Mouse (Mus musculus) neural tube, embryonic 10.5 days (tissue): ENCODE results near the gene Capns1.
"Not testable (repeated sequence)": the region's sequence is repeated elsewhere in the genome, so short reads cannot be mapped to it uniquely, and the experiment has no call there.

Experiments
- DNase-seq: peaks from one replicate; pipeline ENCODE4 v3.0.0-alpha.2; 2017; ENCODE audit warnings: low spot score; ENCODE audit errors: extremely low spot score

The Capns1 gene

GRCm38 (mm10) chr7:30198481-30198971 lies at the start of gene Capns1:
Gene Capns1, minus strand, starts transcription at chr7:30198811.
- DNase-seq = peak; percentile 64

GRCm38 (mm10) chr7:30237374-30237773 lies 38.8 kb upstream of the Capns1 start:
- not testable (repeated sequence) for DNase-seq

- DNase-seq = no peak
These were observed 37.0 kb upstream of the Capns1 start, which contains the start of gene Ovol3 for GRCm38 (mm10) chr7:30235625-30236024. Gene Ovol3, minus strand, starts transcription at chr7:30235725.

- no peak for DNase-seq
These were observed 36.5 kb upstream of the Capns1 start for GRCm38 (mm10) chr7:30235091-30235490.

GRCm38 (mm10) chr7:30234276-30234858 lies 35.8 kb upstream of the Capns1 start:
- no peak for DNase-seq

- DNase-seq = no peak
These were observed 34.8 kb upstream of the Capns1 start for GRCm38 (mm10) chr7:30233387-30233786.

- peak; percentile 57 for DNase-seq
These were observed 34.1 kb upstream of the Capns1 start for GRCm38 (mm10) chr7:30232631-30233148.

- peak; percentile 94 for DNase-seq
These were observed 33.3 kb upstream of the Capns1 start, which contains the start of the genes Polr2i and Tbcb for GRCm38 (mm10) chr7:30231669-30232454. Gene Polr2i, plus strand, starts transcription at chr7:30231948. Gene Tbcb, minus strand, starts transcription at chr7:30232272.

GRCm38 (mm10) chr7:30231328-30231668 lies 32.7 kb upstream of the Capns1 start:
- DNase-seq = no peak

- DNase-seq = no peak
These were observed 25.6 kb upstream of the Capns1 start for GRCm38 (mm10) chr7:30224206-30224605.

GRCm38 (mm10) chr7:30222205-30222604 lies 23.6 kb upstream of the Capns1 start:
- DNase-seq = no peak

GRCm38 (mm10) chr7:30221433-30221832 lies 22.8 kb upstream of the Capns1 start:
- DNase-seq = no peak

- no peak for DNase-seq
These were observed 21.4 kb upstream of the Capns1 start for GRCm38 (mm10) chr7:30220008-30220356.

GRCm38 (mm10) chr7:30219293-30220007 lies 20.8 kb upstream of the Capns1 start:
- peak; percentile 75 for DNase-seq

GRCm38 (mm10) chr7:30217277-30217676 lies 18.7 kb upstream of the Capns1 start:
- DNase-seq = no peak

- DNase-seq = peak; percentile 88
These were observed 18.1 kb upstream of the Capns1 start for GRCm38 (mm10) chr7:30216723-30217151.

- DNase-seq = no peak
These were observed 17.3 kb upstream of the Capns1 start for GRCm38 (mm10) chr7:30215875-30216274.

GRCm38 (mm10) chr7:30213881-30214280 lies 15.3 kb upstream of the Capns1 start:
- DNase-seq = no peak

GRCm38 (mm10) chr7:30211025-30211424 lies 12.4 kb upstream of the Capns1 start:
- no peak for DNase-seq

GRCm38 (mm10) chr7:30206364-30206763 lies 7.8 kb upstream of the Capns1 start:
- not testable (repeated sequence) for DNase-seq

GRCm38 (mm10) chr7:30205383-30205782 lies 6.8 kb upstream of the Capns1 start:
- DNase-seq = no peak

- no peak for DNase-seq
These were observed 5.8 kb upstream of the Capns1 start for GRCm38 (mm10) chr7:30204380-30204779.
